Mouse (Mus musculus) heart, embryonic 13.5 days (tissue): ENCODE data around the gene Nab2. TPM values are rescaled to one million over a fixed set of nuclear protein-coding genes. Genes with fewer than 3 reads are reported as not detected.

Experiments
- ATAC-seq: fragments of 200-750 bp; cut with Nextera tagmentation; 2 replicates; pipeline ENCODE4 v1.8.0; 2017; ENCODE audit warnings: moderate TSS enrichment; ENCODE audit not compliant: insufficient number of reproducible peaks, low FRiP score, low TSS enrichment; ENCODE audit errors: extremely low read depth
- H3K27ac ChIP-seq: fragments of 300-500 bp; sonication (generic); replicated peaks from 2 replicates; pipeline ENCODE4 v1.5.1; 2015; ENCODE audit warnings: moderate library complexity, mild to moderate bottlenecking, inconsistent platforms
- H3K27me3 ChIP-seq: fragments of 300-500 bp; sonication (generic); replicated peaks from 2 replicates; pipeline ENCODE4 v1.6.1; 2015; ENCODE audit warnings: mild to moderate bottlenecking, inconsistent platforms
- H3K36me3 ChIP-seq: fragments of 300-500 bp; sonication (generic); 2 replicates; pipeline ENCODE4 v1.6.1; 2015; ENCODE audit warnings: mild to moderate bottlenecking, inconsistent platforms
- H3K4me1 ChIP-seq: fragments of 300-500 bp; sonication (generic); 2 replicates; pipeline ENCODE4 v1.6.1; 2015; ENCODE audit warnings: inconsistent platforms
- H3K4me2 ChIP-seq: fragments of 300-500 bp; sonication (generic); 2 replicates; pipeline ENCODE4 v1.6.1; 2015; ENCODE audit warnings: inconsistent platforms, mild to moderate bottlenecking, moderate library complexity
- H3K4me3 ChIP-seq: fragments of 300-500 bp; sonication (generic); 2 replicates; pipeline ENCODE4 v1.5.1; 2015; ENCODE audit warnings: moderate library complexity, mild to moderate bottlenecking, inconsistent platforms
- H3K9ac ChIP-seq: fragments of 300-500 bp; sonication (generic); 2 replicates; pipeline ENCODE4 v1.6.1; 2015; ENCODE audit warnings: inconsistent platforms, mild to moderate bottlenecking, moderate library complexity
- H3K9me3 ChIP-seq: fragments of 300-500 bp; sonication (generic); 2 replicates; pipeline ENCODE4 v1.6.1; 2016; ENCODE audit warnings: inconsistent platforms
- WGBS: fragments of 180-500 bp; shearing (Covaris S2); methylation state at CpG from one replicate; pipeline ENCODE4 v1.1.7; 2015; ENCODE audit warnings: mixed read lengths; 5-methylcytosine and 5-hydroxymethylcytosine counted together
- polyA plus RNA-seq: library from polyadenylated mRNA; unstranded; fragments of >200 nt; fragmentation: Nextera tagmentation; extraction: Ambion mirVana; gene quantifications from 2 replicates; pipeline ENCODE4 v1.2.1, GENCODE M21; 2015

The Nab2 gene
- polyA plus RNA-seq, 1 experiment from 2014 or later: 9.7 TPM

DNA sequence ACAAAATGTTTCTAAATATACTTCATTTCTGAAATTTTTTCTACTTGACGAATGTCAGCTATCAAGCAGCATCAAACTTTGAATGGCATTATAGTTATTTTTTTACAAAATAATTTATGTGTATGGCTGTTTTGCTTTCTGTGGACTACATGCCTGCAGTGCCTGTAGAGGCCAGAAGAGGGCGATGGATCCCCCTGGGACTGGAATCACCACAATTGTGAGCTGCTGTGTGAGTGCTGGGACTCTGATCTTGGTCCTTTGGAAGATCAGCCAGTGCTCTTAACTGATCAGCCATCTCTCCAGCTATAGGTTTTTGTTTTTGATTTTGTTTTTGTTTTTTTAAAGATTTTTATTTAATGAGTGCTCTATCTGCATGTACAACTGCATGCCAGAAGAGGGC is 2.9 kb upstream of the Nab2 start:
- Histone ChIP-seq H3K27me3 (no peaks in the 10 kb centered on the region), H3K9ac (no peak overlapping the region), H3K4me1 (peaks cover 37% of the 10 kb centered on the region), H3K9me3 (no peaks in the 10 kb centered on the region), H3K27ac (no peak overlapping the region), H3K4me3 (no peak overlapping the region), H3K4me2 (no peak overlapping the region), H3K36me3 (no peaks in the 10 kb centered on the region)
- no peak for ATAC-seq
- 31% methylated on average over 2 of the region's 2 CpGs for WGBS

DNA sequence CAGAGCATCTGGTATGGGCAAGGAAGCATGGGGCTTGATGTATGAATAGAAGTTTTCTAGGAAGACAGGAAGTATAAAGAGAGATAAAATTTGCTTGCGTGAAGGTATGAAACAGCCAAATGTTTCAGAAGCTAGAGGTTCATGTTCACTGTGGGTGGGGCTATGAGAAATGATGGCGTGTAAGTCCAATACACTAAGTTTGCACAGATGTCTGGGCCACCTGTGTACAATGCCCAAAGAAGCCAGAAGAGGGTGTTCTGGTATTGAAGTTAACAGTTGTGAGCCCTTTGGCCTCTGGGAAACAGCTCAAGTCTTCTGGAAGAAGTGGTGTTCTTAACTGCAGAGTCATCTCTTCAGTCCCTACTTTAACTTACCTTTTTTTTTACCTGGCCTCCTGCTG is 1.8 kb upstream of the Nab2 start:
- Histone ChIP-seq H3K36me3 (no peaks in the 10 kb centered on the region), H3K9me3 (no peaks in the 10 kb centered on the region), H3K4me1 (peaks cover 38% of the 10 kb centered on the region), H3K27ac (no peak overlapping the region), H3K9ac (no peak overlapping the region), H3K4me3 (no peak overlapping the region), H3K27me3 (no peaks in the 10 kb centered on the region; the same call in 1 of the 2 replicates), H3K4me2 (no peak overlapping the region)
- WGBS: 67% methylated on average over 2 of the region's 2 CpGs
- no peak for ATAC-seq

DNA sequence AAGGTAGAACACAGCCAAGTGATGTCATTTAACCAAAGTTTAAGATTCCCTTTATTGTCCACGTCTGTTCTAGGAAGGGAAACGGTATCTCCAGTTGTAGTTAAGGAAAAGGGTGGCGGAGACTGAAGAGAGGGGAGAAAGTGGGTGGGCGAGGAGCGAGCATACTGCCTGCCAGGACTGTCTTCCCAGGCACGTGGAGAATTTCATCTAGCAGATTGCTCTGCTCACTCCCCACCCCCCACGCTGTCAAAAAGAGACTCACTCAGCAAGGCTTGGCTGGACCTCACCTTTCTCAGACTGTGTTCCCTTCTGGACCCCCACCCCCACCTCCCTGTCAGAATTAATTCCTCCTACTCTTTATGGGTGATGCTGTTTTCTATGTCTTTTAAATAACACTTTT is 802 bp upstream of the Nab2 start:
- Histone ChIP-seq H3K27ac (peak overlapping the region; percentile 99), H3K4me2 (peak overlapping the region; percentile 78), H3K4me3 (peak overlapping the region; percentile 73), H3K4me1 (peaks cover 45% of the 10 kb centered on the region), H3K9ac (peak overlapping the region; percentile 90), H3K27me3 (peaks cover 6% of the 10 kb centered on the region), H3K36me3 (peaks cover 8% of the 10 kb centered on the region), H3K9me3 (no peaks in the 10 kb centered on the region)
- ATAC-seq: no peak
- 6% methylated on average over 7 of the region's 7 CpGs for WGBS

- peaks cover 6% of the 10 kb centered on the region for H3K27me3 ChIP-seq
- peak overlapping the region; percentile 73 for H3K4me3 ChIP-seq
- peak overlapping the region; percentile 90 for H3K9ac ChIP-seq
- peak; percentile 66 for ATAC-seq
- peak overlapping the region; percentile 78 for H3K4me2 ChIP-seq
- peak overlapping the region; percentile 99 for H3K27ac ChIP-seq
- H3K9me3 ChIP-seq: no peaks in the 10 kb centered on the region
- WGBS: 1% methylated on average over 35 of the region's 35 CpGs
- H3K4me1 ChIP-seq: peaks cover 62% of the 10 kb centered on the region
- peaks cover 22% of the 10 kb centered on the region for H3K36me3 ChIP-seq
These were observed 887 bp downstream of the Nab2 start for GRCm38 (mm10) chr10:127667269-127668092.

- ATAC-seq: peak; percentile 20; the same call in 1 of the 2 replicates
- peaks cover 22% of the 10 kb centered on the region for H3K36me3 ChIP-seq
- H3K4me1 ChIP-seq: peaks cover 70% of the 10 kb centered on the region
- H3K9me3 ChIP-seq: no peaks in the 10 kb centered on the region
- peak within 1 kb of the TSS; percentile 99 for H3K27ac ChIP-seq
- peak within 1 kb of the TSS; percentile 73 for H3K4me3 ChIP-seq
- peak within 1 kb of the TSS; percentile 78 for H3K4me2 ChIP-seq
- peaks cover 6% of the 10 kb centered on the region for H3K27me3 ChIP-seq
- peak within 1 kb of the TSS; percentile 90 for H3K9ac ChIP-seq
- WGBS: under 1% methylated on average over 70 of the region's 73 CpGs
These were observed 1.7 kb downstream of the Nab2 start, which contains the start of gene Nemp1 for GRCm38 (mm10) chr10:127666501-127667268. Gene Nemp1, plus strand, starts transcription at chr10:127666901.

- peak overlapping the region; percentile 99 for H3K27ac ChIP-seq
- peak overlapping the region; percentile 73 for H3K4me3 ChIP-seq
- H3K9me3 ChIP-seq: no peaks in the 10 kb centered on the region
- WGBS: 6% methylated on average over 14 of the region's 14 CpGs
- H3K27me3 ChIP-seq: peaks cover 6% of the 10 kb centered on the region
- peak overlapping the region; percentile 78 for H3K4me2 ChIP-seq
- peak overlapping the region; percentile 90 for H3K9ac ChIP-seq
- peaks cover 81% of the 10 kb centered on the region for H3K4me1 ChIP-seq
- no peak for ATAC-seq
- H3K36me3 ChIP-seq: peaks cover 31% of the 10 kb centered on the region
These were observed 2.8 kb downstream of the Nab2 start for GRCm38 (mm10) chr10:127665366-127666181.

- H3K4me1 ChIP-seq: peaks cover 82% of the 10 kb centered on the region
- peak overlapping the region; percentile 90 for H3K9ac ChIP-seq
- WGBS: 38% methylated on average over 13 of the region's 13 CpGs
- peak overlapping the region; percentile 78 for H3K4me2 ChIP-seq
- no peaks in the 10 kb centered on the region for H3K9me3 ChIP-seq
- H3K27ac ChIP-seq: peak overlapping the region; percentile 99; the same call in 1 of the 2 replicates
- peak overlapping the region; percentile 73 for H3K4me3 ChIP-seq
- peaks cover 38% of the 10 kb centered on the region for H3K36me3 ChIP-seq
- H3K27me3 ChIP-seq: peaks cover 6% of the 10 kb centered on the region
- no peak for ATAC-seq
These were observed 3.5 kb downstream of the Nab2 start for GRCm38 (mm10) chr10:127664891-127665290.

GRCm38 (mm10) chr10:127664166-127664565 is 4.2 kb downstream of the Nab2 start:
- Histone ChIP-seq H3K4me3 (peak overlapping the region; percentile 73), H3K36me3 (peaks cover 45% of the 10 kb centered on the region), H3K27ac (no peak overlapping the region), H3K4me1 (peaks cover 75% of the 10 kb centered on the region), H3K27me3 (peaks cover 6% of the 10 kb centered on the region), H3K4me2 (peak overlapping the region; percentile 78), H3K9ac (peak overlapping the region; percentile 90), H3K9me3 (no peaks in the 10 kb centered on the region)
- WGBS: 52% methylated on average over 16 of the region's 16 CpGs
- ATAC-seq: no peak

DNA sequence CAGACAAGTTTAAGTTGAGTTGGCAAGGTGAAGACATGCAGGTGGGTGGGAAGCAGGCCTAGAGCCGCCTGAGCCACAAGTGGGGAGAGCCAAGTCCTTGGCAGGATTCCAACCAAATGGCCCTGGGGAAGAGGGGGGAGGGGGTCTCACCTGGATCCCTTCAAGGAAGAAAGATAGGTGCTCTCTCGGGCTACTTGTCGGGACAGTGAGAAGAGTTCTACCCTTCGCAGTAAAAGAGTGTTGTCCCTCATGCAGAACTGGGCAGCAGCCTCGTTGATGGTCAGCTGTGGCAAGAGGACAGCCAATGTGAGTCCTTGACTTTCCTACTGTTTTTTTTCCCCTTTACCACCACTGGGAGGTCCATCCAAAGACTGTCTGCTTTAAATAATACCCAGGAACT is 4.8 kb downstream of the Nab2 start:
- Histone ChIP-seq H3K27ac (no peak overlapping the region), H3K36me3 (peaks cover 50% of the 10 kb centered on the region), H3K9ac (peak overlapping the region; percentile 90), H3K4me1 (peaks cover 69% of the 10 kb centered on the region), H3K4me3 (peak overlapping the region; percentile 73; the same call in 1 of the 2 replicates), H3K4me2 (peak overlapping the region; percentile 78), H3K27me3 (peaks cover 6% of the 10 kb centered on the region), H3K9me3 (no peaks in the 10 kb centered on the region)
- no peak for ATAC-seq
- WGBS: 29% methylated on average over 5 of the region's 5 CpGs

GRCm38 (mm10) chr10:127662666-127663253 is 5.6 kb downstream of the Nab2 start:
- Histone ChIP-seq H3K27ac (peak overlapping the region; percentile 84), H3K27me3 (peaks cover 6% of the 10 kb centered on the region), H3K36me3 (peaks cover 56% of the 10 kb centered on the region), H3K9me3 (no peaks in the 10 kb centered on the region), H3K9ac (peak overlapping the region; percentile 54), H3K4me2 (peak overlapping the region; percentile 68), H3K4me3 (peak overlapping the region; percentile 44), H3K4me1 (peaks cover 66% of the 10 kb centered on the region)
- no peak for ATAC-seq
- 32% methylated on average over 19 of the region's 19 CpGs for WGBS
